Mouse (Mus musculus): ENCODE measurements around the gene 4930579G24Rik. TPM values are rescaled to one million over a fixed set of nuclear protein-coding genes. Genes with fewer than 3 reads are reported as not detected.

The 4930579G24Rik gene
- polyA plus RNA-seq, 1 experiment from 2014 or later, result 6.1 TPM

GRCm38 (mm10) chr3:79627484-79628181 lies 1.2 kb upstream of the 4930579G24Rik start:
- H3K27me3 ChIP-seq (replicated peaks; ENCODE audit: control insufficient read depth, insufficient read depth, low read length), result no peaks in the 10 kb centered on the region
- H3K4me1 ChIP-seq (ENCODE audit: control insufficient read depth, insufficient read depth, low read depth, low read length), result peaks cover 9% of the 10 kb centered on the region; the same call in 1 of the 2 replicates
- peak overlapping the region; percentile 57 for H3K4me3 ChIP-seq (ENCODE audit: low read length)
- ATAC-seq, result no peak
- peaks cover 12% of the 10 kb centered on the region for H3K36me3 ChIP-seq (ENCODE audit: control insufficient read depth, insufficient read depth, low read length)
- no peaks in the 10 kb centered on the region for H3K9me3 ChIP-seq (ENCODE audit: control insufficient read depth, low read length)
- H3K4me2 ChIP-seq (ENCODE audit: low read length), result peak overlapping the region; percentile 91
- 22% methylated on average over 10 of the region's 10 CpGs for WGBS
- H3K9ac ChIP-seq (ENCODE audit: low read depth, low read length), result peak overlapping the region; percentile 79
- H3K27ac ChIP-seq (ENCODE audit: low read depth, low read length), result no peak overlapping the region; the same call in 1 of the 2 replicates

- H3K4me1 ChIP-seq (ENCODE audit: control insufficient read depth, insufficient read depth, low read depth, low read length), result peaks cover 9% of the 10 kb centered on the region; the same call in 1 of the 2 replicates
- H3K36me3 ChIP-seq (ENCODE audit: control insufficient read depth, insufficient read depth, low read length), result peaks cover 12% of the 10 kb centered on the region
- H3K4me2 ChIP-seq (ENCODE audit: low read length), result peak overlapping the region; percentile 91
- no peak for ATAC-seq
- H3K27me3 ChIP-seq (replicated peaks; ENCODE audit: control insufficient read depth, insufficient read depth, low read length), result no peaks in the 10 kb centered on the region
- peak overlapping the region; percentile 79 for H3K9ac ChIP-seq (ENCODE audit: low read depth, low read length)
- peak overlapping the region; percentile 57 for H3K4me3 ChIP-seq (ENCODE audit: low read length)
- no peaks in the 10 kb centered on the region for H3K9me3 ChIP-seq (ENCODE audit: control insufficient read depth, low read length)
- peak overlapping the region; percentile 80 for H3K27ac ChIP-seq (ENCODE audit: low read depth, low read length)
- 0% methylated on average over 9 of the region's 9 CpGs for WGBS
Observed at GRCm38 (mm10) chr3:79628182-79628560, 708 bp upstream of the 4930579G24Rik start.

GRCm38 (mm10) chr3:79629416-79629730 lies 494 bp downstream of the 4930579G24Rik start, which contains the start of gene Etfdh:
TSS of gene Etfdh (minus strand) at chr3:79629500.
- Histone ChIP-seq H3K9ac (ENCODE audit: low read depth, low read length) (peak within 1 kb of the TSS; percentile 79), H3K9me3 (ENCODE audit: control insufficient read depth, low read length) (peaks cover 3% of the 10 kb centered on the region; the same call in 1 of the 2 replicates), H3K4me2 (ENCODE audit: low read length) (peak within 1 kb of the TSS; percentile 91), H3K36me3 (ENCODE audit: control insufficient read depth, insufficient read depth, low read length) (peaks cover 15% of the 10 kb centered on the region), H3K4me1 (ENCODE audit: control insufficient read depth, insufficient read depth, low read depth, low read length) (peaks cover 9% of the 10 kb centered on the region; the same call in 1 of the 2 replicates), H3K27me3 (replicated peaks; ENCODE audit: control insufficient read depth, insufficient read depth, low read length) (no peaks in the 10 kb centered on the region), H3K27ac (ENCODE audit: low read depth, low read length) (peak within 1 kb of the TSS; percentile 80), H3K4me3 (ENCODE audit: low read length) (peak within 1 kb of the TSS; percentile 57)
- peak; percentile 43 for ATAC-seq
- WGBS, result 1% methylated on average over 11 of the region's 11 CpGs

GRCm38 (mm10) chr3:79652129-79652528 lies 23.2 kb downstream of the 4930579G24Rik start:
- 90% methylated on average over 6 of the region's 6 CpGs for WGBS
- H3K4me3 ChIP-seq (ENCODE audit: low read length), result no peak overlapping the region
- H3K9me3 ChIP-seq (ENCODE audit: control insufficient read depth, low read length), result no peaks in the 10 kb centered on the region
- no peak overlapping the region for H3K4me2 ChIP-seq (ENCODE audit: low read length)
- H3K27ac ChIP-seq (ENCODE audit: low read depth, low read length), result no peak overlapping the region
- no peak for ATAC-seq
- no peaks in the 10 kb centered on the region for H3K36me3 ChIP-seq (ENCODE audit: control insufficient read depth, insufficient read depth, low read length)
- H3K9ac ChIP-seq (ENCODE audit: low read depth, low read length), result no peak overlapping the region
- H3K27me3 ChIP-seq (replicated peaks; ENCODE audit: control insufficient read depth, insufficient read depth, low read length), result no peaks in the 10 kb centered on the region
- H3K4me1 ChIP-seq (ENCODE audit: control insufficient read depth, insufficient read depth, low read depth, low read length), result no peaks in the 10 kb centered on the region

GRCm38 (mm10) chr3:79656682-79657081 lies 27.8 kb downstream of the 4930579G24Rik start:
- Histone ChIP-seq H3K9me3 (ENCODE audit: control insufficient read depth, low read length) (no peaks in the 10 kb centered on the region), H3K4me1 (ENCODE audit: control insufficient read depth, insufficient read depth, low read depth, low read length) (no peaks in the 10 kb centered on the region), H3K4me2 (ENCODE audit: low read length) (no peak overlapping the region), H3K27ac (ENCODE audit: low read depth, low read length) (no peak overlapping the region), H3K36me3 (ENCODE audit: control insufficient read depth, insufficient read depth, low read length) (no peaks in the 10 kb centered on the region), H3K27me3 (replicated peaks; ENCODE audit: control insufficient read depth, insufficient read depth, low read length) (no peaks in the 10 kb centered on the region), H3K9ac (ENCODE audit: low read depth, low read length) (no peak overlapping the region), H3K4me3 (ENCODE audit: low read length) (no peak overlapping the region)
- ATAC-seq, result no peak
- 49% methylated on average over 5 of the region's 5 CpGs for WGBS

GRCm38 (mm10) chr3:79664787-79665408 lies 36.0 kb downstream of the 4930579G24Rik start:
- 38% methylated on average over 9 of the region's 9 CpGs for WGBS
- no peaks in the 10 kb centered on the region for H3K9me3 ChIP-seq (ENCODE audit: control insufficient read depth, low read length)
- H3K4me1 ChIP-seq (ENCODE audit: control insufficient read depth, insufficient read depth, low read depth, low read length), result no peaks in the 10 kb centered on the region
- no peaks in the 10 kb centered on the region; the same call in 1 of the 2 replicates for H3K27me3 ChIP-seq (replicated peaks; ENCODE audit: control insufficient read depth, insufficient read depth, low read length)
- no peak overlapping the region for H3K4me2 ChIP-seq (ENCODE audit: low read length)
- peak; percentile 76 for ATAC-seq
- no peak overlapping the region for H3K9ac ChIP-seq (ENCODE audit: low read depth, low read length)
- no peak overlapping the region for H3K27ac ChIP-seq (ENCODE audit: low read depth, low read length)
- no peaks in the 10 kb centered on the region for H3K36me3 ChIP-seq (ENCODE audit: control insufficient read depth, insufficient read depth, low read length)
- no peak overlapping the region for H3K4me3 ChIP-seq (ENCODE audit: low read length)

GRCm38 (mm10) chr3:79670556-79670955 lies 41.7 kb downstream of the 4930579G24Rik start:
- Histone ChIP-seq H3K4me3 (ENCODE audit: low read length) (no peak overlapping the region), H3K9ac (ENCODE audit: low read depth, low read length) (no peak overlapping the region), H3K36me3 (ENCODE audit: control insufficient read depth, insufficient read depth, low read length) (no peaks in the 10 kb centered on the region), H3K4me2 (ENCODE audit: low read length) (no peak overlapping the region), H3K27me3 (replicated peaks; ENCODE audit: control insufficient read depth, insufficient read depth, low read length) (no peaks in the 10 kb centered on the region), H3K9me3 (ENCODE audit: control insufficient read depth, low read length) (no peaks in the 10 kb centered on the region), H3K27ac (ENCODE audit: low read depth, low read length) (no peak overlapping the region), H3K4me1 (ENCODE audit: control insufficient read depth, insufficient read depth, low read depth, low read length) (no peaks in the 10 kb centered on the region)
- no peak for ATAC-seq
- 81% methylated on average over 7 of the region's 7 CpGs for WGBS

- Histone ChIP-seq H3K4me3 (ENCODE audit: low read length) (no peak overlapping the region), H3K9me3 (ENCODE audit: control insufficient read depth, low read length) (no peaks in the 10 kb centered on the region), H3K4me1 (ENCODE audit: control insufficient read depth, insufficient read depth, low read depth, low read length) (no peaks in the 10 kb centered on the region), H3K9ac (ENCODE audit: low read depth, low read length) (no peak overlapping the region), H3K27me3 (replicated peaks; ENCODE audit: control insufficient read depth, insufficient read depth, low read length) (no peaks in the 10 kb centered on the region), H3K27ac (ENCODE audit: low read depth, low read length) (no peak overlapping the region), H3K4me2 (ENCODE audit: low read length) (no peak overlapping the region), H3K36me3 (ENCODE audit: control insufficient read depth, insufficient read depth, low read length) (no peaks in the 10 kb centered on the region)
- 83% methylated on average over 16 of the region's 16 CpGs for WGBS
- ATAC-seq, result no peak
Observed at GRCm38 (mm10) chr3:79672188-79672587, 43.3 kb downstream of the 4930579G24Rik start.

- no peaks in the 10 kb centered on the region for H3K9me3 ChIP-seq (ENCODE audit: control insufficient read depth, low read length)
- H3K27ac ChIP-seq (ENCODE audit: low read depth, low read length), result no peak overlapping the region
- no peak overlapping the region for H3K4me3 ChIP-seq (ENCODE audit: low read length)
- no peak overlapping the region for H3K4me2 ChIP-seq (ENCODE audit: low read length)
- WGBS, result 12% methylated on average over 4 of the region's 4 CpGs
- no peak for ATAC-seq
- no peaks in the 10 kb centered on the region for H3K36me3 ChIP-seq (ENCODE audit: control insufficient read depth, insufficient read depth, low read length)
- no peaks in the 10 kb centered on the region for H3K27me3 ChIP-seq (replicated peaks; ENCODE audit: control insufficient read depth, insufficient read depth, low read length)
- H3K9ac ChIP-seq (ENCODE audit: low read depth, low read length), result no peak overlapping the region
- no peaks in the 10 kb centered on the region for H3K4me1 ChIP-seq (ENCODE audit: control insufficient read depth, insufficient read depth, low read depth, low read length)
Observed at GRCm38 (mm10) chr3:79673082-79673481, 44.2 kb downstream of the 4930579G24Rik start.
